Mouse (Mus musculus) stomach, embryonic 14.5 days (tissue): ENCODE results near the gene Als2cl. TPM values are rescaled to one million over a fixed set of nuclear protein-coding genes. Genes with fewer than 3 reads are reported as not detected.

Experiments
- ATAC-seq: fragments of 200-750 bp; cut with Nextera tagmentation; 2 replicates; pipeline ENCODE4 v1.8.0; 2017; ENCODE audit warnings: low read depth, moderate TSS enrichment; ENCODE audit not compliant: insufficient number of reproducible peaks, insufficient read depth, low FRiP score
- H3K27ac ChIP-seq: fragments of 300-500 bp; sonication (generic); 2 replicates; pipeline ENCODE4 v1.5.1; 2014; ENCODE audit warnings: mild to moderate bottlenecking, low read length, moderate library complexity, mixed read lengths
- H3K27me3 ChIP-seq: fragments of 300-500 bp; sonication (generic); 2 replicates; pipeline ENCODE4 v1.6.1; 2014; ENCODE audit warnings: low read length, control low read depth, mixed read lengths; ENCODE audit not compliant: control insufficient read depth, insufficient read depth
- H3K36me3 ChIP-seq: fragments of 300-500 bp; sonication (generic); 2 replicates; pipeline ENCODE4 v1.6.1; 2014; ENCODE audit warnings: mild to moderate bottlenecking, control low read depth, low read length, moderate library complexity, mixed read lengths; ENCODE audit not compliant: control insufficient read depth, insufficient read depth
- H3K4me1 ChIP-seq: fragments of 300-500 bp; sonication (generic); 2 replicates; pipeline ENCODE4 v1.6.1; 2014; ENCODE audit warnings: low read length, control low read depth, mixed read lengths; ENCODE audit not compliant: control insufficient read depth, insufficient read depth
- H3K4me2 ChIP-seq: fragments of 300-500 bp; sonication (generic); replicated peaks from 2 replicates; pipeline ENCODE4 v1.6.1; 2014; ENCODE audit warnings: low read depth, low read length, control low read depth
- H3K4me3 ChIP-seq: fragments of 300-500 bp; sonication (generic); 2 replicates; pipeline ENCODE4 v1.5.1; 2014; ENCODE audit warnings: low read depth, low read length, control low read depth
- H3K9ac ChIP-seq: fragments of 300-500 bp; sonication (generic); replicated peaks from 2 replicates; pipeline ENCODE4 v1.6.1; 2014; ENCODE audit warnings: low read depth, mild to moderate bottlenecking, control low read depth, low read length, moderate library complexity, mixed read lengths
- H3K9me3 ChIP-seq: fragments of 300-500 bp; sonication (generic); 2 replicates; pipeline ENCODE4 v1.6.1; 2016; ENCODE audit warnings: low read depth, low read length, control low read depth; ENCODE audit not compliant: control insufficient read depth
- WGBS: fragments of 180-500 bp; shearing (Covaris S2); extraction: QIAGEN DNeasy Blood & Tissue Kit; methylation state at CpG from one replicate; pipeline ENCODE4 v1.1.7; 2014; 5-methylcytosine and 5-hydroxymethylcytosine counted together
- polyA plus RNA-seq: library from polyadenylated mRNA; unstranded; fragments of >200 nt; fragmentation: Nextera tagmentation; extraction: Ambion mirVana; gene quantifications from 2 replicates; pipeline ENCODE4 v1.2.1, GENCODE M21; 2014

The Als2cl gene
- polyA plus RNA-seq, 1 experiment from 2014 or later: 5.8 TPM

GRCm38 (mm10) chr9:110849162-110849561 lies 30.5 kb upstream of the Als2cl start:
- ATAC-seq: no peak
- H3K27ac ChIP-seq: no peak overlapping the region
- WGBS: 69% methylated on average over 7 of the region's 7 CpGs

GRCm38 (mm10) chr9:110855903-110856302 lies 23.8 kb upstream of the Als2cl start:
- Histone ChIP-seq H3K27me3 (0 out of 2 replicates have a peak, but pooled peaks cover 4% of the 10 kb centered on the region), H3K4me3 (no peak overlapping the region), H3K9ac (no peak overlapping the region), H3K36me3 (no peaks in the 10 kb centered on the region), H3K9me3 (no peaks in the 10 kb centered on the region), H3K4me1 (0 out of 2 replicates have a peak, but pooled peaks cover 5% of the 10 kb centered on the region), H3K4me2 (no peak overlapping the region), H3K27ac (no peak overlapping the region)
- no peak for ATAC-seq
- 68% methylated on average over 7 of the region's 7 CpGs for WGBS

More at GRCm38 (mm10) chr9:110849162-110849561, 30.5 kb upstream of the Als2cl start:
- H3K9me3 ChIP-seq: no peaks in the 10 kb centered on the region
- no peaks in the 10 kb centered on the region for H3K4me1 ChIP-seq
- no peak overlapping the region for H3K9ac ChIP-seq
- H3K36me3 ChIP-seq: no peaks in the 10 kb centered on the region
- no peaks in the 10 kb centered on the region for H3K27me3 ChIP-seq
- no peak overlapping the region for H3K4me2 ChIP-seq
- no peak overlapping the region for H3K4me3 ChIP-seq

- WGBS: 56% methylated on average over 4 of the region's 4 CpGs
- ATAC-seq: no peak
- Histone ChIP-seq H3K36me3 (no peaks in the 10 kb centered on the region), H3K27me3 (0 out of 2 replicates have a peak, but pooled peaks cover 4% of the 10 kb centered on the region), H3K9ac (no peak overlapping the region), H3K9me3 (no peaks in the 10 kb centered on the region), H3K4me1 (0 out of 2 replicates have a peak, but pooled peaks cover 5% of the 10 kb centered on the region), H3K4me3 (no peak overlapping the region), H3K4me2 (no peak overlapping the region), H3K27ac (no peak overlapping the region)
These were observed 22.8 kb upstream of the Als2cl start for GRCm38 (mm10) chr9:110856920-110857319.

GRCm38 (mm10) chr9:110857781-110858472 lies 21.7 kb upstream of the Als2cl start, which contains the start of gene Prss50:
TSS of gene Prss50 (plus strand) at chr9:110857967.
- 11% methylated on average over 50 of the region's 50 CpGs for WGBS
- 0 out of 2 replicates have a peak, but pooled peaks cover 4% of the 10 kb centered on the region for H3K27me3 ChIP-seq
- H3K9me3 ChIP-seq: no peaks in the 10 kb centered on the region
- 0 out of 2 replicates have a peak, but pooled peaks cover 5% of the 10 kb centered on the region for H3K4me1 ChIP-seq
- no peaks in the 10 kb centered on the region for H3K36me3 ChIP-seq
- no peak within 1 kb of the TSS for H3K27ac ChIP-seq
- H3K4me3 ChIP-seq: peak within 1 kb of the TSS; percentile 10; the same call in 1 of the 2 replicates
- ATAC-seq: no peak
- H3K4me2 ChIP-seq: peak within 1 kb of the TSS; percentile 37
- H3K9ac ChIP-seq: no peak within 1 kb of the TSS

- 0 out of 2 replicates have a peak, but pooled peaks cover 5% of the 10 kb centered on the region for H3K4me1 ChIP-seq
- ATAC-seq: no peak
- no peak overlapping the region for H3K4me3 ChIP-seq
- H3K27ac ChIP-seq: no peak overlapping the region
- H3K9ac ChIP-seq: no peak overlapping the region
- no peaks in the 10 kb centered on the region for H3K36me3 ChIP-seq
- H3K27me3 ChIP-seq: 0 out of 2 replicates have a peak, but pooled peaks cover 4% of the 10 kb centered on the region
- no peak overlapping the region for H3K4me2 ChIP-seq
- no peaks in the 10 kb centered on the region for H3K9me3 ChIP-seq
- 37% methylated on average over 5 of the region's 5 CpGs for WGBS
These were observed 21.1 kb upstream of the Als2cl start for GRCm38 (mm10) chr9:110858523-110858922.

GRCm38 (mm10) chr9:110858967-110859596 lies 20.6 kb upstream of the Als2cl start:
- H3K4me1 ChIP-seq: 0 out of 2 replicates have a peak, but pooled peaks cover 5% of the 10 kb centered on the region
- no peaks in the 10 kb centered on the region for H3K36me3 ChIP-seq
- no peak overlapping the region for H3K27ac ChIP-seq
- WGBS: 76% methylated on average over 5 of the region's 5 CpGs
- H3K4me3 ChIP-seq: no peak overlapping the region
- no peak overlapping the region for H3K4me2 ChIP-seq
- H3K9me3 ChIP-seq: no peaks in the 10 kb centered on the region
- H3K9ac ChIP-seq: no peak overlapping the region
- no peak for ATAC-seq
- H3K27me3 ChIP-seq: 0 out of 2 replicates have a peak, but pooled peaks cover 4% of the 10 kb centered on the region

GRCm38 (mm10) chr9:110871030-110871429 lies 8.6 kb upstream of the Als2cl start:
- no peak overlapping the region for H3K4me2 ChIP-seq
- H3K9ac ChIP-seq: no peak overlapping the region
- H3K36me3 ChIP-seq: no peaks in the 10 kb centered on the region
- H3K9me3 ChIP-seq: no peaks in the 10 kb centered on the region
- H3K4me3 ChIP-seq: no peak overlapping the region
- peaks cover 6% of the 10 kb centered on the region; the same call in 1 of the 2 replicates for H3K4me1 ChIP-seq
- no peak for ATAC-seq
- 25% methylated on average over 7 of the region's 7 CpGs for WGBS
- H3K27ac ChIP-seq: no peak overlapping the region
- 0 out of 2 replicates have a peak, but pooled peaks cover 7% of the 10 kb centered on the region for H3K27me3 ChIP-seq
